Comparison of ENCODE assay signal across 9 mouse cellular contexts in genomic region chr11:95367011-95367735, GRCm38 (mm10). TPM values are rescaled to one million over a fixed set of nuclear protein-coding genes. Genes with fewer than 3 reads are reported as not detected.
A peak's percentile ranks its signal among the peaks of the same experiment; 100 is the strongest.
DNase-seq lines count a peak whose midpoint lies in the region; ATAC-seq and TF ChIP-seq lines count a peak whose summit lies in the region.
"Had no signal": no experiment of that assay in that cellular context is flagged by ENCODE, and none has a peak within 500 bp of the region (broad histone marks: within the 10 kb centered on the region; RNA-seq: fewer than 3 reads in every experiment).

No protein-coding gene starts in this region.

- no peak for TF ChIP-seq CTCF in liver, postnatal 0 days (IDR thresholded peaks at IDR 0.05; ENCODE audit: low read depth)

- no peaks in the 10 kb centered on the region for H3K9me3 ChIP-seq in liver, embryonic 11.5 days (ENCODE audit: control insufficient read depth, low read length)
- H3K9me3 ChIP-seq in liver, postnatal 0 days (ENCODE audit: low read length) = no peaks in the 10 kb centered on the region

- WGBS in liver, embryonic 11.5 days = 76% methylated on average over 8 of the region's 8 CpGs
- 58% methylated on average over 8 of the region's 8 CpGs for WGBS in liver, postnatal 0 days (ENCODE audit: insufficient replicate concordance)

- H3K4me3 ChIP-seq in liver, embryonic 11.5 days (ENCODE audit: low read depth, low read length) = no peak overlapping the region
- no peak overlapping the region for H3K4me3 ChIP-seq in liver, postnatal 0 days (ENCODE audit: low read depth, low read length)

- H3K27me3 ChIP-seq in liver, embryonic 11.5 days (replicated peaks; ENCODE audit: control insufficient read depth, insufficient read depth, low read length) = no peaks in the 10 kb centered on the region
- no peaks in the 10 kb centered on the region for H3K27me3 ChIP-seq in liver, postnatal 0 days (ENCODE audit: insufficient read depth, low read length)

- DNase-seq in liver, embryonic 11.5 days (ENCODE audit: low spot score) = peak; percentile 28
- no peak for DNase-seq in liver, postnatal 0 days
- peak; percentile 85 for DNase-seq in thymus, postnatal 0 days (ENCODE audit: low spot score)
- DNase-seq in cerebellum, adult 9-11 months = no peak
- no peak for DNase-seq in kidney, postnatal 36 days

- no peaks in the 10 kb centered on the region; the same call in 1 of the 2 replicates for H3K4me1 ChIP-seq in liver, embryonic 11.5 days (replicated peaks; ENCODE audit: control insufficient read depth, insufficient read depth, low read length)
- peaks cover 22% of the 10 kb centered on the region for H3K4me1 ChIP-seq in liver, postnatal 0 days (ENCODE audit: insufficient read depth)

- no peak overlapping the region for H3K9ac ChIP-seq in liver, embryonic 11.5 days (ENCODE audit: low read depth, low read length)
- H3K9ac ChIP-seq in liver, postnatal 0 days (replicated peaks) = no peak overlapping the region

- TF ChIP-seq EP300 in liver, postnatal 0 days (IDR thresholded peaks at IDR 0.05; ENCODE audit: low read depth) = no peak

- ATAC-seq in liver, embryonic 11.5 days (replicated peaks; ENCODE audit: low FRiP score) = no peak
- ATAC-seq in liver, postnatal 0 days = no peak
- peak; percentile 42; the same call in 1 of the 2 replicates for ATAC-seq in common myeloid progenitor, adult 5-6 weeks (replicated peaks; ENCODE audit: low read depth, poor library complexity, severe bottlenecking)
- peak; percentile 63 for ATAC-seq in megakaryocyte, adult 5-6 weeks (ENCODE audit: poor library complexity, severe bottlenecking)
- ATAC-seq: forebrain, embryonic 14.5 days had no signal

- H3K36me3 ChIP-seq in liver, embryonic 11.5 days (ENCODE audit: control insufficient read depth, insufficient read depth, low read length) = peaks cover 26% of the 10 kb centered on the region; the same call in 1 of the 2 replicates
- peaks cover 85% of the 10 kb centered on the region for H3K36me3 ChIP-seq in liver, postnatal 0 days (replicated peaks; ENCODE audit: insufficient read depth, low read length)

- H3K4me2 ChIP-seq in liver, embryonic 11.5 days = no peak overlapping the region
- no peak overlapping the region for H3K4me2 ChIP-seq in liver, postnatal 0 days (ENCODE audit: low read depth, low read length)
- H3K4me2 ChIP-seq: heart, embryonic 11.5 days had no signal

- no peak overlapping the region for H3K27ac ChIP-seq in liver, embryonic 11.5 days (ENCODE audit: low read depth, low read length)
- H3K27ac ChIP-seq in liver, postnatal 0 days (ENCODE audit: low read depth) = no peak overlapping the region

RNA-seq across cellular contexts. Expression of gene Slc35b1, which starts 17.3 kb away (rescaled TPM):
- polyA plus RNA-seq in liver, embryonic 11.5 days (2014; fragmentation: Nextera tagmentation; extraction: Ambion mirVana) = 78.8 and 86.8 TPM in 2 replicates
- 38.4 and 40.1 TPM in 2 replicates for polyA plus RNA-seq in liver, postnatal 0 days (2015; fragmentation: Nextera tagmentation; extraction: Ambion mirVana)
- 30.4 and 30.6 TPM in 2 replicates for total RNA-seq in common myeloid progenitor, adult 5-6 weeks (2017)
- 44.9 and 59.7 TPM in 2 replicates for total RNA-seq in megakaryocyte, adult 5-6 weeks (2015)
- 59.2 and 62.2 TPM in 2 replicates for total RNA-seq in megakaryocyte, adult 5-6 weeks (2017)
- 93.1 and 95.3 TPM in 2 replicates for polyA plus RNA-seq in thymus, postnatal 0 days (2015; fragmentation: Nextera tagmentation; extraction: Ambion mirVana)

RNA-seq across cellular contexts. Expression of gene Fam117a, which starts 30.4 kb away (rescaled TPM):
- polyA plus RNA-seq in liver, embryonic 11.5 days (2014; fragmentation: Nextera tagmentation; extraction: Ambion mirVana) = 41.3 and 44.9 TPM in 2 replicates
- polyA plus RNA-seq in liver, postnatal 0 days (2015; fragmentation: Nextera tagmentation; extraction: Ambion mirVana) = 60.1 and 61.8 TPM in 2 replicates
- total RNA-seq in common myeloid progenitor, adult 5-6 weeks (2017) = 120 and 143 TPM in 2 replicates
- total RNA-seq in megakaryocyte, adult 5-6 weeks (2015) = 62.5 and 73.3 TPM in 2 replicates
- total RNA-seq in megakaryocyte, adult 5-6 weeks (2017) = 63.5 and 72.2 TPM in 2 replicates
- 24.2 and 27.3 TPM in 2 replicates for polyA plus RNA-seq in thymus, postnatal 0 days (2015; fragmentation: Nextera tagmentation; extraction: Ambion mirVana)

RNA-seq across cellular contexts. Expression of gene Spop, which starts 46.7 kb away (rescaled TPM):
- polyA plus RNA-seq in liver, embryonic 11.5 days (2014; fragmentation: Nextera tagmentation; extraction: Ambion mirVana) = 88.1 and 92.4 TPM in 2 replicates
- polyA plus RNA-seq in liver, postnatal 0 days (2015; fragmentation: Nextera tagmentation; extraction: Ambion mirVana) = 42.4 and 53.2 TPM in 2 replicates
- total RNA-seq in common myeloid progenitor, adult 5-6 weeks (2017) = 47.8 and 64.9 TPM in 2 replicates
- 102 and 112 TPM in 2 replicates for total RNA-seq in megakaryocyte, adult 5-6 weeks (2015)
- total RNA-seq in megakaryocyte, adult 5-6 weeks (2017) = 76.1 and 83.3 TPM in 2 replicates
- 120 and 142 TPM in 2 replicates for polyA plus RNA-seq in thymus, postnatal 0 days (2015; fragmentation: Nextera tagmentation; extraction: Ambion mirVana)

RNA-seq across cellular contexts. Expression of gene Kat7, which starts 57.1 kb away (rescaled TPM):
- polyA plus RNA-seq in liver, embryonic 11.5 days (2014; fragmentation: Nextera tagmentation; extraction: Ambion mirVana) = 65.4 and 72.5 TPM in 2 replicates
- polyA plus RNA-seq in liver, postnatal 0 days (2015; fragmentation: Nextera tagmentation; extraction: Ambion mirVana) = 16.8 and 19.4 TPM in 2 replicates
- total RNA-seq in common myeloid progenitor, adult 5-6 weeks (2017) = 80.1 and 82.4 TPM in 2 replicates
- total RNA-seq in megakaryocyte, adult 5-6 weeks (2015) = 78.8 and 84.7 TPM in 2 replicates
- 65.1 and 69.1 TPM in 2 replicates for total RNA-seq in megakaryocyte, adult 5-6 weeks (2017)
- 56.8 and 57.9 TPM in 2 replicates for polyA plus RNA-seq in thymus, postnatal 0 days (2015; fragmentation: Nextera tagmentation; extraction: Ambion mirVana)

Comparison
In these comparisons a context has a peak if more than half of its experiments do, and no peak if none do; other contexts are left out.
1. DNase-seq: peak in liver, embryonic 11.5 days (single experiment) and thymus, postnatal 0 days (single experiment); none in liver, postnatal 0 days (single experiment), cerebellum, adult 9-11 months (single experiment) and kidney, postnatal 36 days (0 of 2).
2. ATAC-seq: peak in common myeloid progenitor, adult 5-6 weeks (single experiment) and megakaryocyte, adult 5-6 weeks (single experiment); none in liver, embryonic 11.5 days (single experiment) and liver, postnatal 0 days (single experiment).